Mouse (Mus musculus): ENCODE measurements around the gene Plpp2.

DNA sequence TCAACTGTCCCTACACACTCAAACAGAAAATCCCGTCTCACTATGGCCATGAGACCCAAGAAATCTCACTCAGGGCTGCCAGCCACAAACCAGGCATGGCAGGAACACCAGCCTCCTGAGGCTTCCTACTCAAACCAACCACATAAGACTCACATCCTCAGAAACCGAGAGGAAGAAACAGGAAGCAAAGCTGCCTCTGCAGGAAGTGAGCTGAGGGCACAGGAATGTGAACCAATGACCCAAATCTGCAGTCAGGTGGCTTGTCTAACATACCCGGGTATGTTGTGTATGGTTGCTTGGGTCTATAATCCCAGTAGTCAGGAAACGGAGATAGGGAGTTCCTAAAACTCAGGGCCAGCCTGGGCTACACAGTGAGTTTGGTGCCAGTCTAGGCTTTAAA is 5.3 kb upstream of the Plpp2 start:
- no peak for TF ChIP-seq CTCF (IDR thresholded peaks at IDR 0.05; ENCODE audit: control insufficient read depth, insufficient read depth, low read length)
- TF ChIP-seq POLR2A (IDR thresholded peaks at IDR 0.05; ENCODE audit: borderline replicate concordance, control insufficient read depth, low read depth, low read length), result no peak

All from bone marrow, adult 2 months (tissue).